Mouse (Mus musculus) brain, embryonic 18.5 days (tissue): ENCODE data around the gene Avl9.

Experiments used
- DNase-seq: peaks from one replicate; pipeline ENCODE4 v3.0.0-alpha.2; 2012; ENCODE audit warnings: low read depth, low spot score

Gene Avl9

GRCm38 (mm10) chr6:56714574-56715269, at the start of gene Avl9:
TSS of gene Avl9 (plus strand) at chr6:56714899.
- peak; percentile 92 for DNase-seq

GRCm38 (mm10) chr6:56688238-56688637, 26.5 kb upstream of the Avl9 start:
- DNase-seq, result no peak

GRCm38 (mm10) chr6:56691205-56691604, 23.5 kb upstream of the Avl9 start:
- no peak for DNase-seq

GRCm38 (mm10) chr6:56692445-56692844, 22.3 kb upstream of the Avl9 start:
- no peak for DNase-seq

GRCm38 (mm10) chr6:56703931-56704900, 10.5 kb upstream of the Avl9 start, which contains the start of gene Lsm5:
TSS of gene Lsm5 (minus strand) at chr6:56704710.
- DNase-seq, result peak; percentile 79

- no peak for DNase-seq
Observed at GRCm38 (mm10) chr6:56714186-56714573, 519 bp upstream of the Avl9 start.

GRCm38 (mm10) chr6:56715270-56715666, 569 bp downstream of the Avl9 start:
- DNase-seq, result peak; percentile 40

- no peak for DNase-seq
Observed at GRCm38 (mm10) chr6:56719071-56719470, 4.4 kb downstream of the Avl9 start.

GRCm38 (mm10) chr6:56720877-56721276, 6.2 kb downstream of the Avl9 start:
- no peak for DNase-seq

GRCm38 (mm10) chr6:56732545-56732944, 17.8 kb downstream of the Avl9 start:
- no peak for DNase-seq

GRCm38 (mm10) chr6:56745950-56746543, 31.3 kb downstream of the Avl9 start:
- peak; percentile 47 for DNase-seq

GRCm38 (mm10) chr6:56753719-56754118, 39.0 kb downstream of the Avl9 start:
- DNase-seq, result no peak

GRCm38 (mm10) chr6:56756117-56756516, 41.4 kb downstream of the Avl9 start:
- no peak for DNase-seq

- no peak for DNase-seq
Observed at GRCm38 (mm10) chr6:56759324-56759723, 44.6 kb downstream of the Avl9 start.

GRCm38 (mm10) chr6:56765265-56765664, 50.6 kb downstream of the Avl9 start:
- no peak for DNase-seq

- no peak for DNase-seq
Observed at GRCm38 (mm10) chr6:56765696-56766095, 51.0 kb downstream of the Avl9 start.

GRCm38 (mm10) chr6:56775816-56776215, 61.1 kb downstream of the Avl9 start:
- DNase-seq, result no peak

- DNase-seq, result no peak
Observed at GRCm38 (mm10) chr6:56779636-56780035, 64.9 kb downstream of the Avl9 start.

- no peak for DNase-seq
Observed at GRCm38 (mm10) chr6:56783561-56784272, 69.0 kb downstream of the Avl9 start.

- no peak for DNase-seq
Observed at GRCm38 (mm10) chr6:56785068-56785467, 70.4 kb downstream of the Avl9 start.

GRCm38 (mm10) chr6:56787668-56788067, 73.0 kb downstream of the Avl9 start:
- DNase-seq, result no peak

GRCm38 (mm10) chr6:56789336-56789735, 74.6 kb downstream of the Avl9 start:
- DNase-seq, result no peak
